Mouse (Mus musculus) T-helper 2 cell (primary cell): ENCODE measurements around the gene Bhlha9.
"Not testable (repeated sequence)": the region's sequence is repeated elsewhere in the genome, so short reads cannot be mapped to it uniquely, and the experiment has no call there.

Experiments
- in situ Hi-C: fragments of 300-600 bp; cut with MboI, MseI; formaldehyde crosslinking; loops from one replicate; pipeline ENCODE4 v1.15.1; 2025; ENCODE audit warnings: high pct_unique_total_duplicates

Gene Bhlha9

DNA sequence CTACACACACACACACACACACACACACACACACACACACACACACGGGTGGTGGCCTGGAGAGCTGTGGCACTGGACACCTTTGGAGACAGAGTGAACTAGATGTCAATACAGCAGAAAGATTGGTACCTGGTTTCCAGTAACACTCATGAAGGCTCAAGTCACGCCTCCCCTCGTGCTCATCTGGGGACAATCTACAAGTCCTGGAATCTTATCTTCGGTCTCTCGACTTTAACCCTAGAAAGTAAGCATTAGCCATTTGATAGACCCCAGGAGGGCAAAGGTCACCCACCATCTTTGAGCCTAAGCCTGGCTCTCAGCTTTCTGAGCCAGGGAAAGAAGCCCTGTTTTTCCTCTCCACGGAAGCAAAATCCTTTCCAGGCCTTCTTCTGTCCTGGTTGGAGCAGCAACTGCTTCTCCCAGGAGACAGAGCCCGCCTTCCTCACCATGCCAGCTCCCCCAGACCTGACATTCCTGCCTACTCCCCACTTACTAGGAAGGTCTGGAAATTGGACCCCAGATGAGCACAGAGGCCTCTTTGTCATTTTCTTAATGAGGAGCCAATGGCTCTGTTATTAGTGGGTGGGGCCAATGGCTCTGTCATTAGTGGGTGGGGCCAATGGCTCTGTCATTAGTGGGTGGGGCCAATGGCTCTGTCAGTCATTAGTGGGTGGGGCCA, 10.3 kb upstream of the Bhlha9 start:
- in situ Hi-C loops, result no loop called here

- in situ Hi-C loops, result no loop called here
These were observed 6.1 kb upstream of the Bhlha9 start for GRCm38 (mm10) chr11:76666002-76666649.

DNA sequence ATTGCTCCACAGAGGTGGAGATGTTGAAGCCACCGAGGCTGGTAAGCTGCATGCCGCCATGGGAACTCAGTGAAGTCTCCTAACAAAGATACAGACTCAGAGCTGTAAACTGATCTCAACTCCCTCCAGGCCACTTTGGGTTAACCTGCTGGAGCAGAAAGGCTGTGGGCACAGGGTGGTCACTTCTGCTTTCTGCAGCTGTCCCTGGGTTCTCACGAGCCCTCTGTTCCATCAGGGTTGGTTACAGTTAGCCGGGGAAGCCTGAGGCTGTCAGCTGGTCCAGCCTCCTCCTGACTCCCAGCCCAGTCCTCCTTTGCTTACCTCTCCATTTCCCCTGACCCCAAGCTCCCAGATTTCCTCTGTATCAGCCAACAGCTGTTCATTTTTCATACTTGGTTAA, 4.5 kb upstream of the Bhlha9 start:
- in situ Hi-C loops, result no loop called here

DNA sequence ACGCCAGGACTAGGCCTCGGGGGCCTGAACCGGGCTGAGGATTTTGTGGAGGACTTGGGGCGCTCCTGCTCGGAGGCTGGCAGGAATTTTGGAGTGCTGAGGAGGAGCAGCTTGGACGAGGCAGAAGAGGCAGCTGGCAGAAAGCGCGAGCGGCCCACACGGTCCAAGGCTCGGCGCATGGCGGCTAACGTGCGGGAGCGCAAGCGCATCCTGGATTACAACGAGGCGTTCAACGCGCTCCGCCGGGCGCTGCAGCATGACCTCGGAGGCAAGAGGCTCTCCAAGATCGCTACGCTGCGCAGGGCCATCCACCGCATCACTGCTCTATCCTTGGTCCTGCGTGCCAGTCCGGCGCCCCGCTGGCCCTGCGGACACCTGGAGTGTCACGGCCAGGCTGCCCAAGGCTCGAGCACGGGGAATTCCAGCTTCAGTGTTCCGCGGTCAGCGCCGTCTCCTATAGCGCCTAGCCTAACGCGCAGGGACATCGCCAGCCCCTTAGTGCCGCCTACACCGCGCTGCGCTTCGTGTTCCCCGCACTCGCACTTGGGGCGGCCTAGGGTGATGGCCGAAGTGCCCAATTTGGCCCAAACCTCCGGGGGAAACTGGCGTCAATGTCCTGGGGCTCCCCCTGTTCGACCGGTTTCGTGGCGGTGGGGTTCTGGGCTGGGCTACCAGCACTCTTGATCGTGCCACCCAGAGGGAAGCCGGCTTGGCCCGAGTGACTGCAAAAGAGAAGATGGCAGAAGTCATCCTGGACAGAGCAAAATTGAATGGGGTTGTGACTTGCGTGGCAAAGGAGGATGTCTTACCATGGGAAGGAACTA, 503 bp downstream of the Bhlha9 start:
- in situ Hi-C loops, result no loop called here

DNA sequence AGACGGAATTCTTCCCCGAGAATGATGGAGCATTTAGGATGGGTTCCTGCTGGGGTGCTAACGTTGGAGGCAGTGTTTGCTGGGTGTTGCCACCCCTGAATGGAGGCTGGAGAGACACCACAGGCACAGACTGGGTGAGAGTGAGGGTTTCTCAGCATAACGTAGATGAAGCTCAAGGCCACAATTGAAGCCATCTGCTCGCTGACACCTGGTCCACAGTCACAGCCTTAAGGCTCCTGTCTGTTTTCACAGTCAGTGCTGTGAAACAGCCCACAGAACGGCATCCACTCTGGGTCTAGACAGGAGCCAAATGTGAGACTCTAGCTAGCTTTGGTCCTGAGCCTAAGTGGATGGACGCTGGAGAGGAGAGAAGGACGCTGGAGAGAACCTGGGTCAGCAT, 1.9 kb downstream of the Bhlha9 start:
- in situ Hi-C loops, result no loop called here

DNA sequence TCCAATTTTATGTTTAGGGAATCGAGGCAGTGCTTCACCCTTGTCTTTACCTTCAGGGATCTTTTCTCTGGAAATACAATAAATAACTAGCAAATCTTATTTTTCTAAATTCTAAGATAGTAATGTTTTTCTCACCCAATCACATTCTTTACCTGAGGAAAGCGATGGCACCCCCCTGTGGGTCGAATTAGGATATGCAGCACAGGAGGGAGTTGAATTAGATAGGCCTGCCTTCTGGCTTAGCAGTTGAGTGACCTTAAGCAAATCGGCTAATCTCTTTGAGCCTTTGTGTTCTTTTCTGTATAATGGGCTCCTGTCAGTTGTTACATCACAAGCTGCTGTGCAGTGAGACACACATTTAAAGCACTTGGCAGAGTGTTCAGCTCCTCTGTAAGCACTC, 2.4 kb downstream of the Bhlha9 start:
- in situ Hi-C loops, result no loop called here

- in situ Hi-C loops, result not testable (repeated sequence)
These were observed 7.2 kb downstream of the Bhlha9 start, which contains the start of gene Trarg1 for GRCm38 (mm10) chr11:76679508-76679907. Gene Trarg1, plus strand, starts transcription at chr11:76679808.

DNA sequence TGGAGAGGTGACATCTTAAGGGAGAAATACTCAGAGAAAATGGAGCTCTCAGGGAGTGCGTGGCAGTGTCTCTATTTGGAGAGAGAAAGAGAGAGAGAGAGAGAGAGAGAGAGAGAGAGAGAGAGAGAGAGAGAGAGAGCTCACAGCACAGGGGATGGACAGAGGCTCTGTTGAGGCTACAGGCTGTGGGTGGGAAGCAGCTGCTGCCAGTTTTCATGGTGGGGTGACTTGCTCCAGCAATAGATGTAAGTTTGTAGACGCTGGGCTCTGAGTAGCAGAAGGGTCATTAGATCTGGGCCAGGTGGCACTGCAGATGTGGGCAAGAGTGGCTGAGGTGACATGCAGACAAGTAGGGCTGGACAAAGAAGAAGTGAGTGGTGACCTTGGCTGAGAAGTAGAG, 13.3 kb downstream of the Bhlha9 start:
- in situ Hi-C loops, result no loop called here

DNA sequence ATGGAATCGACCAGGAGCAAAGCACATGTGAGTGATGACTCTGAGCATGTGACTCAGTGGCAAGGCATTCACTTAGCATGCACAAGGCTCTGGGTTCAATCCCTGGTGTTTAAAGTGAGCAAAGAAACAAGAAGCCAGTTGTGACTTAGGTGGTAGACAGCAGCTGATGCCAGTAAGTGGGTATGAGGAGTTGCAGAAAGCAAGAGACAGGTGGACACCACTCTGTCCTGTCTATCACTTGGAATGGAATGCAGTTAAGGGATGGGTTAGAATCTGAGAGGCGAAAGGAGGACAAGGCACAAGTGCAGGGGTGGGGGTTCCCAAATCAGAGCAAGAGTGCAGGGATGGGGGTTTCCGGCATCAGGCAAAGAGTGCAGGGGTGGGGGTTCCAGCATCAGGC, 19.8 kb downstream of the Bhlha9 start:
- in situ Hi-C loops, result no loop called here

GRCm38 (mm10) chr11:76695810-76696209, 23.5 kb downstream of the Bhlha9 start:
- in situ Hi-C loops, result no loop called here

GRCm38 (mm10) chr11:76699626-76700025, 27.4 kb downstream of the Bhlha9 start:
- in situ Hi-C loops, result no loop called here

GRCm38 (mm10) chr11:76707656-76708055, 35.4 kb downstream of the Bhlha9 start:
- in situ Hi-C loops, result no loop called here

- in situ Hi-C loops, result no loop called here
These were observed 35.8 kb downstream of the Bhlha9 start for GRCm38 (mm10) chr11:76708066-76708465.

- in situ Hi-C loops, result no loop called here
These were observed 36.6 kb downstream of the Bhlha9 start for GRCm38 (mm10) chr11:76708881-76709280.

DNA sequence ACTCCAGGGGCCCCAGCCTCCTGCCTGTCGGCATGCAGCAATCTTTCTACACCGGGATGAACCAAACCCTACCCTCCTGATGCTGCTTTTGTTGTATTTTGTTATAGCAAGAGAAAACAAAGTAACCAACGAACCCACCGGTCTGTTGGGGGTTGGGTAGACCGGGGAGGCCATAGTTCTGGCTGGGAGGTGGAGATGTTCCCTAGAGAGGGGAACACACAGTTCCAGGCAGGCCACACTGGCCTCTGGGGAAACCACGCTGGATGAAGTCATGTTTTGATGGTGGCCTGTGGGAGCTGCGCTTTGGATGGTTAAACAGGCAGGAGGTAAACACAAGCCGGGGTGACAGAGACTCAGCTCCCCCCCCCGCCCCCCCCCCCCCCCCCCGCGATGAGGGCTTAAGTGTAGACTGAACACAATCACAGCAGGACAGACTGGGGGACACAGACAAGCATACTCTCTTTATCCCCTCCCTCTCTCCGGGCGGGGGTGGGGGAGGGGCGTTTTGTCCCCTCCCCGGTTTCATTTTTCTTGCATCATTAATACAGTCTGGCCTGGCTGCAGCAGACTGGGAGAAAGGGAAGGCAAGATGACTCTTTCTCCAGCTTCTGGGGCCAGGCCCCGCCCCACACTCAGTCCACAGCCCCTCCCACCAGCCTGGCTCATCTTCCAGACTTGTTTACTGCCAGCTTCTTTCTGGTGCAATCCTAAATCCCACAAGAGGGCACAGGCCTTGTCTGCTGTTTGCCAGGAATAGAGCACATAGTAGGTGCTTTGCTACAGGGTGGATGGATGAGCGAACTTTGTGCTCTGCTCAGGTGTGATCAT, 37.6 kb downstream of the Bhlha9 start:
- in situ Hi-C loops, result no loop called here

DNA sequence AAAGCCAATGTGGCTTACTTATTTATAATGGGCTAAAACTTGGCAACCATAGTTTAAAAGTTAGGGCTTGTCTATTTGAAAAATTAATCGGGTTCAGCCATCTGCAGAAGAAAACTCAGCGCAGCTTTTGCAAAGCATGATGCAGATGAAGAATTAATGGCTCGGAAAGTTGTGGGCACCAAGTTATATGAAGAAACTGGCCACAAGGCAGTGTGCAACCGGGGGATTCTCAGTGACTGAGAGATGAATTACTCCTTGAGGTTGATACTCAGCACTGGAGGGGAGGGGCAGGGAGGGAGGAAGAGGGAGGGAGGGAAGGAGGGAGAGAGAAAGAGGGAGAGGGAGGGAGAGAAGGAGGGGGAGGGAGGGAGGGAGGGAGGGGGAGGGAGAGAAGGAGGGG, 44.7 kb downstream of the Bhlha9 start:
- in situ Hi-C loops, result no loop called here
